Mouse (Mus musculus) CD4-positive, CD25-positive, alpha-beta regulatory T cell, adult 4 months (primary cell): ENCODE measurements around the gene Pcdh9. TPM values are rescaled to one million over a fixed set of nuclear protein-coding genes. Genes with fewer than 3 reads are reported as not detected.

ENCODE experiments used
- ATAC-seq: one replicate; pipeline ENCODE4 v1.8.0; 2017
- polyA plus RNA-seq, 2 experiments: library from polyadenylated mRNA; unstranded; fragments of 100-300 nt; shearing (Covaris generic); gene quantifications; one replicate each; pipeline ENCODE4 v1.2.1; 2017

The Pcdh9 gene
- polyA plus RNA-seq = not detected

DNA sequence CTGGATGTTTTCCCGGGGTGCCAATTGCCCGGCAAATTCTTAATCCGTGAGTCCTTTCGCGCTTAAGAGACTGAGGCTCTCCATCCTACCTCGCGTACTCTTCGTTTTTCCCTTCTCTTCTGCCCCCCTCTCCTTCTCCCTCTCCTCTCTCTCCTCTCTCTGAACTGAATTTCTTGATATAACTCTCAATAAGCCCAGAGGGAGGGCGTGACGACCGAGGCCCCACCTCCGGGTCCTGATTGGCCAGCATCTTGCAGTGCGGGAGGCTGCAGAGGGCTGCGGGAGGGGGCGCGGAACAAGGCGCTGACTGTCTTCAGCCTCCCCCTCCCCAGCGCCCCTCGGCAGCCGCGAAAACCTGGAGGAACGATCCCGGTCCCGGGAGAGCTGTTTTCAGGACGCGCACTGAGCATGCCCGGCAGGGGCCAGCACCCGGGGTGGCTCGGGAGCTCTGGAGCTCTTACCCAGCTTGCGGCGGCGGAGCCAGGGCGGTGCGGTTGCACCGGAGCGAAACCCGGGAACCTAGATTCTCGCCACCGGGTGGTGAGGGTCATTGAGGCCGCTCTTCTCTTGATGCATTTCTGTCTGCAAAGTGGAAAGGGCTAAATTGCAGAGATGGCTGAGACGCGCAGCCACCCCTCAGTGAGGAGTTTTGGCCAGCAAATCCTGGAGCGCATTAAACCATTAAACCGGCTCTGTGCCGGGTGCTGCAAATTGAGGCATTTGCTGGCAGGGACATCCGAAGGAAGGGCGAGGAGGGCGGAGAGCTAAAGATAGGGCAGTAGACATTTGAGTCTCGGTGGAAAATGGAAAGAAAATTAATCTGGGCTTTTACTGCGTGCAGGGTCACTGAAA, at the start of gene Pcdh9:
Gene Pcdh9, minus strand, starts transcription at position 161 of the 852 bp plus-strand sequence.
- no peak for ATAC-seq

DNA sequence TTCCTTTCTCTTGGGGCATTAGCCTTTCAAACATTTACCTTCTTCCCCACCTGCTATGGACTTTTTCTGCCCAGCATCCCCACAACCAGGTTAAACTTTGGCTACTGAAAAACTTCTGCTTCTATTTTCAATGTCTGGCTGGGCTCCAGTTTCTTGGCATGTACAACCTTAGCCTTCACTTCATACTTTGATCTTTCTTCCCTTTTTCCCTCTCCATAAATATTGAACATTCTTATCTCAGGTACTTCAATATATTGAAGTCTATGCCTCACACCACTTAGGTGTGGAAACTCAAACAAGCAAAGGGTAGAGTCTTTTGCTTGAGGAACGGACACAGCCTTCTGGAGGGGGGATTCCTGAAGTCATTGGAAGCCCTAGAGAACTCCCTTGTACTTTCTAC, 16.4 kb upstream of the Pcdh9 start:
- no peak for ATAC-seq

GRCm38 (mm10) chr14:93898533-93898932, 8.1 kb upstream of the Pcdh9 start:
- no peak for ATAC-seq

GRCm38 (mm10) chr14:93895131-93895530, 4.7 kb upstream of the Pcdh9 start:
- no peak for ATAC-seq

GRCm38 (mm10) chr14:93891371-93891746, 880 bp upstream of the Pcdh9 start:
- ATAC-seq = no peak

DNA sequence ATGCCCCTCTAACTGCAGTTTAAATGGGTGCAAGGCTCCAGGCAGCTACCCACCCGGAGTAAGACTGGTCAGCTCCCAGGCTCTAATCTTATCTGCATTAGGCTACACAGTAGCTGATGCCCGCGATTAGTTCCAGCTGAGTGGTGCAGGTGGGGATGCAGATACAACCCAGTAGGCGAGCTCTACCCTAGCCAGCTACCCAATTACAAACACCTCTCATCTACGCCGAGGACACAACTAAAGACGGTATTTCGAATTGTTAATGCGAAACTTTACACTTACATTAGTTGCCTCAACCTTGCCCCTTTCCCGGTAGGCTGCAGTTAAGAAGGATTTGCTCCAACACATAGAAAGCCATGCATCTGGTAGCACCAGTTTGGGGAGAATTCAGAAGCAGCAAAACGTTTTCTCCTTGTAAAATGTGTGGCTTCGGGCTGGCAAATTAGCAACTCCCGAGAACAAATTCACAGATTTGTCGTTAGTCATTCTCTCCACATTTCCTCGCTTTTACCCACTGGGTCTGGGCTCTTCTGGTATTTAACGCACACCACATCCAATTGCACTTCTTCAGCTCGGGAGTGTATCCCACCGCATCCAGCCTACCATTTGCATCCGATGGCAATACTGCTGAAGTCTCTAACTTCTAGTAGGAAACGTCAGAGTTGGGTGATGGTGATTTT, 500 bp downstream of the Pcdh9 start:
- ATAC-seq = no peak

DNA sequence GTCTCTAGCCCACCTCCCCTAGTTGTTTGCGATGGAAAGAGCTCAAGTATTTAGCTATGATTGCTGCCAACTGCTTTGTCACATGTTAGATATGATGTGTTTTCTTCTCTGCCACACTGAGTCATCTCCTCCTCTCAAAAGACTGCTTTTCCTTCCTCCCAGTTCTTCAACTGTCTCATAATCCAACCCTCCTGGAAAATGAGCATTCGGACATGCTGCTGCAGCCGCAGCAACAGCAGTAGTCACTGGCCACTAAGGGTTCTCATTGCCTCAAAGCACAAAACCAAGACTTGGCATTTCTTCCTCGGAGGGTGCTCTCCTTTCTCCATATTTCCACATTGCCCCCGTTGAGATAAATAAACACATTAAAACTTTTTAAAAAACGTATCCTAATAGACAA, 1.2 kb downstream of the Pcdh9 start:
- ATAC-seq = no peak

- no peak for ATAC-seq
Measured at GRCm38 (mm10) chr14:93888346-93888745, 2.1 kb downstream of the Pcdh9 start.

DNA sequence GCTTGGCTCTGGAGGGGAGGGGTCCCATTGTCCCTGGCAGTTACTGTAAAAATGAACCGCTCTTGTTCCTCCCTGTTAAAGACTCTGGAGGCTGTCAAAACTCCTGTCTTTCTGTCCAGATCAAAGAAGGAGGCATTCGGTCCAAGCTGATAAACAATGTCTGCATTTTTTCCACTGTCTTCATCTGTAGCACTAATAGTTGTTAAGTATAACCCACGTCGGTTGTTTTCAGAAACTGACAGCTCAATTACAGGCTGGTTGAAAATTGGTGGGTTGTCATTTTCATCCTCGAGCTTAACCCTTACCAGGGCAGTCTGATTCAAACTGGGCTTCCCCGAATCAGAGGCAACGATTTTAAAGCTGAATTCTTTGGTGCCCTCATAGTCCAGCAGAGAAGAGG, 3.4 kb downstream of the Pcdh9 start:
- ATAC-seq = no peak

- ATAC-seq = no peak
Measured at GRCm38 (mm10) chr14:93885551-93886084, 4.9 kb downstream of the Pcdh9 start.

DNA sequence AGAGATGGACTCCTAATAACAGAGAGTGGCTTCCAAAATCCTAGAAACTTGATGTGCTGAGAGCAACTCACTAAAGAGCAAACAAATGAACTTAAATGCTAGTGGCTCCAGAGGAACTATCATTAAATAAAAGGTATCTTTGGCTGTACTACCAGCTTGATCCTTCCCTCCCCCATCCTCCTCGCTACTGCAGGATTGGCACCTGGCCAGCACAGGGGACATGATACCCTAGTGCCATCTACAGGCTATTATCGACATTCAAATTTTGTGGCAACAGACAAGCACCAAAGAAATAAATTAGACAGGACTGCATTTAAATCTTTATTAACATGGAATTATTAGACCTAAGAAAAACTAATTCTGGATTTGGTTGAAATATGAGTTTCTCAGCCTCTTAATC, 6.0 kb downstream of the Pcdh9 start:
- no peak for ATAC-seq

GRCm38 (mm10) chr14:93880071-93880470, 10.4 kb downstream of the Pcdh9 start:
- no peak for ATAC-seq

- ATAC-seq = no peak
Measured at GRCm38 (mm10) chr14:93875968-93876367, 14.5 kb downstream of the Pcdh9 start.

DNA sequence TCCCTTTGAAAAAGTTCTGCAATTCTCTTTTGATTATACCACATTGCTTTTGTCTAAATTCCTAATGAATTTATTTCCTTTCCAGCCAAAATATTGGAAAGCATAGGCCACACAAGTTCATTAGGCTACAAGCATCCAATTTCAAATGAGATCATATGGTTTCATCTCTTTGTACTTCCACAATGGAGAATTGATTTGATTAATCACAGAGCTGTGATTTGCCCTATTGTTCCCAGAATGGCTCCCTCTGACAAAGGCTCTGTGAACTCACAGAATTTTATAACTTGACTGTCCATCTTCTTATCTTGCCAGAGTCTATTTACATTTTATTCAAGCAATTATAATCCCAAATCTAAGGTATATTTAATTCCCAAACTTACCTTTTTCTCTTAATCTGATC, 22.3 kb downstream of the Pcdh9 start:
- no peak for ATAC-seq

- ATAC-seq = no peak
Measured at GRCm38 (mm10) chr14:93858069-93858468, 32.4 kb downstream of the Pcdh9 start.

DNA sequence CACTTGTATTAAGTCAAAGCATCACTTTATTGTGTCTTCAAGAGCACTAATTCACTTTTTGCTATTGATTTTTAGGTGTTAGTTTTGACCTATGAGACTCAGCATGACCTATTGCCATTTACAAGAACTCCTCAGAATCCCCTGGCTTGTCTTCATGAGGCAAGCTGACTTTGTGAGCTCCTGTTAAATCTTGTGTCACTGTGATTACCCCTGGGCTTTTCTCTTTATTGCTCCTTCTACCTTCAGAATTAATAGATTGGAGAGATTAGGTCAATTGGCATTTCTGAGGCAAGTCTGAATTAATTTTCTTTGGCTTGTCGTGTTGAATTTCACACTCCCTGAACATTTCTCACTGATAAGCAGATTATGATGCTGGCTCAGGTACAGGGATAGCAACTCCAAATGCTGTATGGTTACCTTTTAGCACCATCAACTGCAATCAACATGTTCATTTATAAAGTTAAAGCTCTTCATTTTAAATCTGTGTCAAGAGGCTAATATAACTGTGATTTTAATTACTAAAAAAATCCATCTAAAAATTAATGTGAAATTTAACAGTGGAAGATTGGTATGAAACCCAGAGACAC, 44.3 kb downstream of the Pcdh9 start:
- ATAC-seq = no peak

GRCm38 (mm10) chr14:93842686-93843288, 47.7 kb downstream of the Pcdh9 start:
- no peak for ATAC-seq

DNA sequence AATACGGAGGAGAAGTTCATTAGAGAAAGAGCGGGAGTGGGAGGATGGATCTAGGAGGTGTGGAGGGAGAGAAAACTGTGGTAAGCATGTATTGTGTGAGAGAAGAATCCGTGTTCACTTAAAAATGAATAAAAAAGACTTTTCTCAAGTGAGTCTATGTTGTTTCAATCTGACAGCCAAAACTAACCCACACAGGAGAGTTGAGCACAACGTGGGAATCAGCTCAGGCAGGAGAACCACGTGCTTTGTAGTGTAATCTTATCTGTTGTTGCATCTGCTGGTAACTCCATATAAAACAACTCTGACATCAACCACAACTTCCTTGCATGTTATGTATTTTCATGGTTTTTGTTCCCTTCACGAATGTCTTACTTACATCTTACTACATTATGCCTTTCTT, 58.0 kb downstream of the Pcdh9 start:
- no peak for ATAC-seq

DNA sequence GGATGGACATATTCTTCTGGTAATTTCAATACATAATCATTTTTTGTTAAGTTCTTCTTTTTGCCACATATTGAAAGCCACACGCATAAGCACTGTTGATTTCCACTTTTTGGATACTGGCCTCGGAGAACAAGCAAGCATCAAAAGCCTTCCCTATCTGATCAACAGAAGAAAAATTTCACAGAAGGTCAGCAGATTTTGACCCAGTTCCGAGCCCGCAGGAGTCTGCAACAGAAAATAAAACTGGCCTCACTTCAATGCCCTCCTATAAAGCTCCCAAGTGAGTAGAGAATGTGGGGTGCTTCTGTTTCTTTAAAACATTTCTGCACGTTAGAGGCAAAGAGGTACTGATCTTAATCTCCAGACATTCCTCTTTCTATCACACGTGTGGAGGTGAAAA, 63.3 kb downstream of the Pcdh9 start:
- no peak for ATAC-seq

GRCm38 (mm10) chr14:93826042-93826462, 64.4 kb downstream of the Pcdh9 start:
- ATAC-seq = no peak

DNA sequence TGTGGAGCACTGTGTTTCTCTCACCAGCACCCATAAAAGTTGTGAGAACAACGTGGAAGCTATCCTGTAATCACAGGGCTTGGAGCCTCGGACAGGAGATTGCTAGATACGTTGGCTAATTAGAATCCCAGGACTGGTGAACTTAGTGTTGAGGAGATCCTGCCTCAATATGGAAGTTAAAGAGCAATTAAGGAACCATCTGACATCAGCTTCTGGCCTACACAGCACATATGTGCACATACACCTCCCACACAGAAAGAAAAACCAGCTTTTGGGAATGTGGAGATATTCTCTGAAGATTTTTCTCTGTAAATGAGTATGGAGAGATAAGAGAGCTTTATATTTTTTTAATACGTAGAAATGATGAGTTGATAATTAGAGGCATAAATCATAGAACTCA, 71.6 kb downstream of the Pcdh9 start:
- no peak for ATAC-seq

DNA sequence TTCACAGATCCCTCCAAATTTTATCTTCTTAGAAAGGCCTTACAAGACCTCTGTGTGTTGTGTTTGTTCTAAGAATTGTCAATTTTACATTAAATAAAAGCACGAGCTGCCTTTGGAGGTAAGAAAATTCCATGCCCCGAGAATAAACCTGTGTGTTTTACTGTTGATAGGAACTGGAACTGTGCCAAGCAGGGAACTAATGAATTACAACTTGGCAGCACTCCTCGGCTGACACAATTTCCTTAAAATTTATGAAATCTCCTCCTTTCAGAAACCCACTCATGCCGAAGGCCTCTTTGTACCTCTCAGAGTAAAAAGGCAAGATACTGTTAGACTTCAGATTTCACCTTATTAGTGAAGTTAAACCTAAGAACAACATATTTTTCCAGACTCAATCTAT, 72.9 kb downstream of the Pcdh9 start:
- ATAC-seq = no peak

DNA sequence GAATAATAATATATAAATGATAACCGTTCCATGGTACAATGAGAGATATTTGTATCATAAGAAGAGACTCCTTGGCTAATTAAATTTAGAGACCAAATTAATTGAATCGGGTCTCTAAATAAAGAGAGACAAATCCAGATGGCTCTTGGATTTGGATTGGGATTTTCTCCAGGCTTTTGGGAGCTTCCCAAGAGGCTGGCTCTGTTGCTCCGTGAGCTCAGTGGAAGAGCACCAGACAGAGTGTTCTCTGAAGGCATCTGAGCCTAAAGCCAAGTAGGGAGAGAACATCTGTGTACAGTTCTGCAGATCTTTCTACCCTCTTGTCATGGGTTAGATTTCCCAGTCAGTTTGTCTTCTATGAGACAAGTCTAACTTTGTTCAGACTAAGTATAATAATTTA, 95.9 kb downstream of the Pcdh9 start:
- no peak for ATAC-seq
